Mouse (Mus musculus) limb, embryonic 12.5 days (tissue): ENCODE measurements at regions not wholly inside any gene's neighbourhood (a gene's known extent, or its start where the extent isn't known, plus 50 kb on each side); places are given as distances from the start of the nearest gene placed in this dataset.

Experiments
- ATAC-seq: fragments of 200-750 bp; cut with Nextera tagmentation; 2 replicates; pipeline ENCODE4 v1.8.0; 2017; ENCODE audit warnings: low read depth, moderate TSS enrichment; ENCODE audit not compliant: insufficient number of reproducible peaks, insufficient read depth, low FRiP score, low TSS enrichment
- H3K27ac ChIP-seq: fragments of 300-500 bp; sonication (generic); 2 replicates; pipeline ENCODE4 v1.5.1; 2016; ENCODE audit warnings: mild to moderate bottlenecking, moderate library complexity
- H3K27me3 ChIP-seq: fragments of 300-500 bp; sonication (generic); 2 replicates; pipeline ENCODE4 v1.6.1; 2016; ENCODE audit warnings: mild to moderate bottlenecking, moderate library complexity
- H3K36me3 ChIP-seq: fragments of 300-500 bp; sonication (generic); 2 replicates; pipeline ENCODE4 v1.6.1; 2016; ENCODE audit warnings: mild to moderate bottlenecking, moderate library complexity
- H3K4me1 ChIP-seq: fragments of 300-500 bp; sonication (generic); replicated peaks from 2 replicates; pipeline ENCODE4 v1.6.1; 2016
- H3K4me2 ChIP-seq: fragments of 300-500 bp; sonication (generic); 2 replicates; pipeline ENCODE4 v1.6.1; 2016; ENCODE audit warnings: mild to moderate bottlenecking, moderate library complexity
- H3K4me3 ChIP-seq: fragments of 300-500 bp; sonication (generic); replicated peaks from 2 replicates; pipeline ENCODE4 v1.5.1; 2016; ENCODE audit warnings: mild to moderate bottlenecking
- H3K9ac ChIP-seq: fragments of 300-500 bp; sonication (generic); replicated peaks from 2 replicates; pipeline ENCODE4 v1.6.1; 2016; ENCODE audit warnings: mild to moderate bottlenecking, moderate library complexity
- H3K9me3 ChIP-seq: fragments of 300-500 bp; sonication (generic); 2 replicates; pipeline ENCODE4 v1.6.1; 2016; ENCODE audit warnings: mild to moderate bottlenecking, moderate library complexity
- WGBS: fragments of 180-500 bp; shearing (Covaris S2); methylation state at CpG from one replicate; pipeline ENCODE4 v1.1.7; 2016; 5-methylcytosine and 5-hydroxymethylcytosine counted together

DNA sequence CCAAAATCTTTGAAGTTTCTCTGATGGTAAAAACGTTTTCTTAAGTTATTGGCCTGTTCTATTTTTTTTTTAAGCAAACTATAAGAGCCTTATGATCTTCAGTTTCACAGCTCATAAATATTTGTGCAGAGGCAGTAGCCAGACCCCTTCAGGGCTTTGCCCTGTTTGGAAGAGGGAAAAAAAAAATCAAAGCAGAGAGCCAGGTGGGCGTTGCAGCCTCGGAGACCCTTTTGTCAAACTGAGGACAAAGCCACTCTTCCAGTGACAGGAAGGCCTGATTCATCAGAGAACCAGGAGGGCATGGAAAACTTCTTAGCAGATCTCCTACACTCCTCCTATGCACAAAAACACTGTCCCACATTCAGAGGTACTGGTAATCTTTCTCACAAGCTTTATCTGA is 99.4 kb upstream of the Castor2 start:
- Histone ChIP-seq H3K4me3 (no peak overlapping the region), H3K9ac (no peak overlapping the region), H3K9me3 (no peaks in the 10 kb centered on the region), H3K4me2 (no peak overlapping the region), H3K27me3 (no peaks in the 10 kb centered on the region), H3K36me3 (no peaks in the 10 kb centered on the region), H3K4me1 (peaks cover 21% of the 10 kb centered on the region), H3K27ac (peak overlapping the region; percentile 85)
- no peak for ATAC-seq
- under 1% methylated on average over 3 of the region's 3 CpGs for WGBS

DNA sequence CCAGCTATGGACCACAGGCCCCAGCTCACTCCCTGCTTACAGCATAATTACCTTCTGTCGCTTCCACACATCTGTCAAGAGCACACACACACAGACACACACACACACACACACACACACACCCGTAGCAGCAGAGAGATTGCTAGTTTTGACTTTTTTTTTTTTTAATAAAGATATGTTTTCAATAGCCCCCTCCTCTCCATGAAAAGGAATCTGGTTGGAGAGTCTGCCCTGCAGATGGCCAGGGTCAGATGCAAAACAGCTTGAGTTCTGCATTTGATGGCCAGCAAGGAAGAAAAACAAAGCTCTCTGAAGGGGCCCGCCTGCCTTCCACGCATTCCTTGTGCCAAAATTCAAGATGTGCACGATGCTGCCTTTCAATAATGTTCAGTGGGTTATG is 99.8 kb upstream of the Castor2 start:
- Histone ChIP-seq H3K9ac (no peak overlapping the region), H3K27me3 (no peaks in the 10 kb centered on the region), H3K36me3 (no peaks in the 10 kb centered on the region), H3K4me2 (no peak overlapping the region), H3K9me3 (no peaks in the 10 kb centered on the region), H3K4me3 (no peak overlapping the region), H3K27ac (peak overlapping the region; percentile 85), H3K4me1 (peaks cover 21% of the 10 kb centered on the region)
- 2% methylated on average over 5 of the region's 5 CpGs for WGBS
- no peak for ATAC-seq

DNA sequence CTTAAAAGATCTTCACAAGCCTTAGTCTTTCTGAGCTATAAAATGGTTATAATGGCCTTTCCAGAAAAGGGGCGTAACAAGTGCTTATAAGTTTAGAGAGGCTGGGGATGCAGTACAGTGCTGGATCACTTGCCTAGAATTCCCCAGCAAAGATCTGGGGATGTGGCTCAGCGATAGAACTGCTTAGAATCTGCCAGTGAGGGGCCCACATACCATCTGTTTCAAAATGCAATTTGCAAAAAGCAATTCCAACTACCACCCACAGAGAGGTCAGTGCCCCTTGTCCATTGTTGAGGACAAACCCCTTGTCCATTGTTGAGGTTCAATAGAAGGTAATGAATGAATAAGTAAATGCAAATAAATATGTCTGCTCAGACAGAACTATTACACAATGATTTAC is 107.5 kb upstream of the Castor2 start:
- Histone ChIP-seq H3K9me3 (no peaks in the 10 kb centered on the region), H3K27ac (no peak overlapping the region), H3K4me1 (peaks cover 10% of the 10 kb centered on the region), H3K4me3 (no peak overlapping the region), H3K4me2 (no peak overlapping the region), H3K9ac (no peak overlapping the region), H3K27me3 (no peaks in the 10 kb centered on the region), H3K36me3 (no peaks in the 10 kb centered on the region)
- no peak for ATAC-seq
- 57% methylated on average over 2 of the region's 2 CpGs for WGBS

DNA sequence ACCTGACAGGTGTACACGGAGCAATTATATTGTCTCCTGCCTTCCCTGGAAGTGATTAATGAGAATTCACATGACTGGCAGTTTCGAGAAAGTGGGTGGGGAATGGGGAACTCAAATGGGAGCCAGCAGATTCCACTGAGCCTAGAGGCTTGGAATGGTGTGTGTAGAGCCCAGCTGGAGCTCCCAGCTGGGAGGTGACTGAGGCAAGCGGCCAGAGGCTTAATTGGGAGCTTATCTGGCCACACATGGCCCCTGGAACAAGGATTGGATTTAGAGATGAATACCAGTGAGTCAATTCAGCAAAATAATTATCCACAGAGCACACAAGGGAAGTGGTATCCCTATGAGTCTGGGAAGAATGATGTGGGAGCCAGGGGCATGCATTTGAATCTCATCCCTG is 108.0 kb upstream of the Castor2 start:
- peaks cover 10% of the 10 kb centered on the region for H3K4me1 ChIP-seq
- no peaks in the 10 kb centered on the region for H3K27me3 ChIP-seq
- no peak for ATAC-seq
- H3K9ac ChIP-seq, result no peak overlapping the region
- no peaks in the 10 kb centered on the region for H3K36me3 ChIP-seq
- H3K4me3 ChIP-seq, result no peak overlapping the region
- WGBS, result 18% methylated on average over 3 of the region's 3 CpGs
- no peaks in the 10 kb centered on the region for H3K9me3 ChIP-seq
- no peak overlapping the region for H3K27ac ChIP-seq
- no peak overlapping the region for H3K4me2 ChIP-seq

DNA sequence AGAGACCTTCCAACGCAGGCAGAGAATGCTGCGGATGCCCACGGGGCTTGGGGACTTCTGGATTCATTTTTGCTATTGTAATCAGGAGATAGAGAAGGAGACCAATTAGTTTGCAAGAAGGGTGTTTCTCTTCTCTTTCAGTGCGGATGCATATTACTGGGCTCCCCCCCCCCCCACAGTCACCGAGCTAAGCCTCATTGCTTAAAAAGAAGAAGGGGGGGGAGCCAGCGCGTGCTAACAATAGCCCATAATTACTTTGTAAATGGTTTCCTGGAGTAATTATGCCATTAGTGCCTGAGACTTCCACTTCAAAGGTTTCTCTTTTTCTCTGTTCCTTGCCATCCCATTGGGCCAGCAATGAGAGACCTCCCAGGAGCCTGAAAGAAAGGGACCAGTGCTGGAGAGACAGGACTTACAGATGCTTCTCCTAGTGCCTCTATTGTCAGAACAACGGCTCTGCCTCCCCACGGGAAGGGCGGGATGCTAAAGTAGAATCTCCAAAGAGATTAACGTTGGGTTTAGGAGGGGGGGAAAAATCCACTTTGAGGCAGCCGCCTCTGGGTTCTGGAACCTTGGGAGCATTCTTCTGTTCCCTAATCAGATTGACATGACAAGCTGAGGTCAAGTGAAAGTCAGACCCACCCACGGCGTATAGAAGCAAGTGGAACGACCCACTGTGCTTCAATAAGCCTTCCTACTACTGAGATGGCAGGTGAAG is 116.1 kb upstream of the Castor2 start:
- ATAC-seq, result no peak
- Histone ChIP-seq H3K27ac (no peak overlapping the region), H3K4me1 (peaks cover 16% of the 10 kb centered on the region), H3K9ac (no peak overlapping the region), H3K36me3 (no peaks in the 10 kb centered on the region), H3K9me3 (no peaks in the 10 kb centered on the region), H3K4me3 (no peak overlapping the region), H3K4me2 (no peak overlapping the region), H3K27me3 (peaks cover 19% of the 10 kb centered on the region)
- 3% methylated on average over 15 of the region's 15 CpGs for WGBS

DNA sequence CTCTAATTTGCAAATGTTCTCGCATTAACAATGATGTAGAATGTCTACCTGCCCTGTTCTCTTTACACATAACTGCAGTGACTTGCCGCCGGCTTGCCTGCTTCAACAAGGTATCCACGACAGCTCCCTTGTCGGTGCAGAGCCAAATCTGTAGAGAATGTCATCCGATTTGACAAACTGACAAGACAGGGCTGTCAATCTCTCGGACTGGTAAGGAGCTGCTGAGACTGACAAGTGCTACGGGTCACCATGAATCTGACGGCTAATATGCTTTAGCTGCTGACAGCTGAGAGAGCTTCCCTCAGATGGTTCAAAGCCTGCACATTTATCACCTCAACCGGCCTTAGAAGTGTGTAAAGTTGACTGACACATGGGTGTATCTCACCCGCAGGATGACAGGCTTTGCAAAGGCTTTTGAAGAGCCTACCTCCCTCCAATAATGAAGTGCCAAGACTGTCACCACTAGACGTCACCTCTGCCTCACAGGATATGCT is 129.0 kb upstream of the Castor2 start:
- WGBS, result 69% methylated on average over 12 of the region's 12 CpGs
- ATAC-seq, result no peak
- Histone ChIP-seq H3K9ac (no peak overlapping the region), H3K4me1 (no peaks in the 10 kb centered on the region), H3K9me3 (peaks cover 19% of the 10 kb centered on the region; the same call in 1 of the 2 replicates), H3K27me3 (no peaks in the 10 kb centered on the region), H3K4me3 (no peak overlapping the region), H3K27ac (no peak overlapping the region), H3K36me3 (no peaks in the 10 kb centered on the region), H3K4me2 (no peak overlapping the region)

DNA sequence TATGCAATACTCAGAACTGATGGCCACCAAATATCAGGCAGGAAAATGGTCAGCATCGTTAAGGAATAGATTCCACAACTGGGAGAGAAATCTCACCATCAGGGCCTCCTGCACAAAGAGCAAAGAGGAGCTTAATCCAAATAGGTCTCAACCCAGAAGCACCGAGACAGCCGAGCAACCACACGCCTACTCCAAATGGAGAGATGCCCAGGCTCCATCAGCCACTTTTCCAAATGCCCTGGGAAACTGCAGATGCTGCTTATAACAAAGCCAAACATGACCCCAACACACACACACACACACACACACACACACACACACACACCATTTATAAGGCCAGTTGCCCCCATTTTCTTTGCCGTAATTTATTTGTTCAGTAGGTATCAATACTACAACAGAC is 136.2 kb upstream of the Castor2 start:
- Histone ChIP-seq H3K4me1 (no peaks in the 10 kb centered on the region), H3K27ac (no peak overlapping the region), H3K4me2 (no peak overlapping the region), H3K4me3 (no peak overlapping the region), H3K36me3 (no peaks in the 10 kb centered on the region), H3K9ac (no peak overlapping the region), H3K27me3 (no peaks in the 10 kb centered on the region), H3K9me3 (peaks cover 13% of the 10 kb centered on the region; the same call in 1 of the 2 replicates)
- no peak for ATAC-seq
- WGBS, result 83% methylated on average over 5 of the region's 5 CpGs

DNA sequence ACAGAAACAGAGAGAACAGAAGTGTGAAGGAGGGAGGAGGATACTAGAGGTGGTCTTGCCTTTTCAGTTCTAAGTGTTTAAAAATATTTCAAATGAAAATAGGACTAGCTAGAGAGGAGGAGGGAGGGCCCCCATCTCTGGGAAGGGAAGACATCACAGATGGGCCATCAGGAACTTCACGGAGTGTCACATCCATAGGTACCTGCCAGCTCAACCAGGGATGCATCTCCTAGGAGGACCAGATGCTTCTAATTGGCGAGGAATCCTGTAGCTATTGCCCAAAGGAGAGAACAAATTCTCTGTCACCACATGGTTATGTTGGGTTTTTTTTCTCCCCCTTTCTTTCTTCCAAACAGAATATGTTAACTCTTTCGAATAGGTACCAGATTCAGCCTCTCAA is 158.7 kb upstream of the Castor2 start:
- H3K36me3 ChIP-seq, result no peaks in the 10 kb centered on the region
- no peaks in the 10 kb centered on the region for H3K27me3 ChIP-seq
- no peak overlapping the region for H3K4me3 ChIP-seq
- no peaks in the 10 kb centered on the region for H3K9me3 ChIP-seq
- 90% methylated on average over 3 of the region's 3 CpGs for WGBS
- no peak overlapping the region for H3K9ac ChIP-seq
- no peak overlapping the region for H3K27ac ChIP-seq
- H3K4me2 ChIP-seq, result no peak overlapping the region
- H3K4me1 ChIP-seq, result no peaks in the 10 kb centered on the region
- no peak for ATAC-seq

DNA sequence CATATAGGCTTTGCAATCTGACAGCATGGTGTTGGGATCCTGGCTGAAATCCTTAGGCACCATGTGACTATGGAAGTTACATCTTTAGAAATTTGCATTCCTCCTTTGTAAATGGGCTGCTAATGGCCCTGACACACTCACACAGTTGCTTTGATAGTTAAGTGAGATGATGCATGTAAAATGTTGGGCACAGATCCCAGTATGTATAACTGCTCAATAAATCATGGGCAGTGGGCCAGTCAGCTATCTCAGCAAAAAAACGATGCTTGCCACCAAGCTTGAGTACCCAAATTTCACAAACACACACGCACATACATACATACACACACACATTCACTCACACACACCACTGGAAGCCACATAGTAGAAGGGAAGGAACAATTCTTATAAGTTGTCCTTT is 159.5 kb upstream of the Castor2 start:
- no peak overlapping the region for H3K4me2 ChIP-seq
- H3K4me3 ChIP-seq, result no peak overlapping the region
- no peak overlapping the region for H3K9ac ChIP-seq
- H3K27ac ChIP-seq, result no peak overlapping the region
- H3K4me1 ChIP-seq, result no peaks in the 10 kb centered on the region
- no peaks in the 10 kb centered on the region for H3K9me3 ChIP-seq
- H3K27me3 ChIP-seq, result no peaks in the 10 kb centered on the region
- H3K36me3 ChIP-seq, result no peaks in the 10 kb centered on the region
- no peak for ATAC-seq
- WGBS, result 87% methylated on average over 2 of the region's 2 CpGs

DNA sequence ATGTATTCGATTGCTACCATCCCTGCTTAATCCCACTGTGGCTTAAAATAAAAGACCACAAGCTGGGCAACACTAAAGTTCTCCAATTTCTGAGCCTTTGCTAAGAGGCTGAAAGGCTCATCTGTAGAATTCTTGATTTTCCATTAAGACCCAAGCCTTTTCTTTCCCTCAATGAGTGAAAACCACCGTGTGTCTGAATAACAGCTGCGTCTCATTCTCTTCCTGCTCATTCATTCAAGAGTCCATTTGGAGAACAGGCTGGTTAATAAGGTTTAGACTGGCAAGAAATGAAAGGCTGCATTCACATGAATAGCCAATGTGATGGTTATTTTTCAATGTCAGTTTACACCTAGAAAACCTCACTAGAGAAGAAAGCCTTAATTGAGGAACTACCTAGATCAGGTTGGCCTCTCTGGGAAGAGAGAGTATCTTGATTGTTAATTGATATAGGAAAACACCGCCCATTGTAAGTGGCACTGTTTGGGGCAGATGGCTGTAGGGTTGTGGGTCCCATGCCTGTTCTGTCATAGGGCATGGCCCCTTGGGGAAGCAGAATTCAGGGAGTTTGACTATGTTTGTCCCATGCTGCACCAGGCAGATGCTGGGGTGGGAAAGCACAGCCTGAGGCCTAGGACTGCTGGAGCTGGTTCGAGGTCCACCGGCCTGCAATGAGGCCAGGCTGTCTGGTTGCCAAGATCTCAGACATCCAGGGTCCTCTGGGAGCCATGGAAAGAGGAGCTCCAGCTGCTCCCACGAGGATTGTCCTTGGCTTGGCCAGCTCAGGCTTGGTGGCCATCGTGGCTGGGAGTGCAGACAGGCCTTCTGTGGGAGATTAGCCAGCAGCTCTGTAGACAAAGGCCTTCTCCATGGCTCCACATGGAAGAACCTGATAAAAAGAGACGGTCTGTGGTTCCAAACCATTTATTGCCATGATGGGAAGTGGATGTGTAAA is 161.3 kb upstream of the Castor2 start:
- no peak for ATAC-seq
- Histone ChIP-seq H3K9ac (no peak overlapping the region), H3K4me2 (no peak overlapping the region), H3K4me3 (no peak overlapping the region), H3K4me1 (no peaks in the 10 kb centered on the region), H3K36me3 (no peaks in the 10 kb centered on the region), H3K27ac (no peak overlapping the region), H3K9me3 (no peaks in the 10 kb centered on the region), H3K27me3 (no peaks in the 10 kb centered on the region)
- 75% methylated on average over 9 of the region's 9 CpGs for WGBS

DNA sequence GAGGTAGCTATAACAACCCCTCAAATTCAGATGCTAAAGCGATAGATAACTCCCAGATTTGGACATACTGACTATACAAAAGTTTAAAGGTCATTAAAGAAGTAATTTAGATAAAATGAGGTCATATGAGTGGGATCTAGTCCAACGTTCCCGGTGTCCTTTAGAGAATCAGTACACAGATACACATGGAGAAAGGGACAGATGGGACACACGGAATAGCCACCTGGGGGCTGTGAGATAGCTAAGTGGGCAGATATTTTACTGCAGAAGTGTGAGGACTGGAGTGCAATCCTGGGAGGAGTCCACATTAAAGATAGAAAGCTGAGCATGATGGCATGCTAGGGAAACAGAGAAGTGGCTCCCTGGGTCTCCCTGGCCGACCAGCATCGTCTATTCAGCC is 164.1 kb upstream of the Castor2 start:
- WGBS, result 88% methylated on average over 6 of the region's 6 CpGs

More for the DNA sequence above, 164.1 kb upstream of the Castor2 start:
- H3K9ac ChIP-seq, result no peak overlapping the region
- no peaks in the 10 kb centered on the region for H3K36me3 ChIP-seq
- H3K27ac ChIP-seq, result no peak overlapping the region
- H3K27me3 ChIP-seq, result no peaks in the 10 kb centered on the region
- no peaks in the 10 kb centered on the region for H3K9me3 ChIP-seq
- no peak overlapping the region for H3K4me2 ChIP-seq
- no peak overlapping the region for H3K4me3 ChIP-seq
- ATAC-seq, result no peak
- H3K4me1 ChIP-seq, result no peaks in the 10 kb centered on the region
